Mouse (Mus musculus) CH12.LX (cell line): ENCODE measurements at regions not wholly inside any gene's neighbourhood (a gene's known extent, or its start where the extent isn't known, plus 50 kb on each side); places are given as distances from the start of the nearest gene placed in this dataset.

Experiments
- DNase-seq: peaks from one replicate; pipeline ENCODE4 v3.0.0-alpha.2; 2013; ENCODE audit errors: extremely low read depth
- H3K27ac ChIP-seq: 2 replicates; pipeline ENCODE4 v1.5.1; 2012; ENCODE audit warnings: low read depth, mild to moderate bottlenecking, control low read depth, moderate library complexity; ENCODE audit not compliant: insufficient read depth
- H3K27me3 ChIP-seq: replicated peaks from 2 replicates; pipeline ENCODE3; 2012; ENCODE audit warnings: inconsistent platforms
- H3K36me3 ChIP-seq, 2 experiments: replicated peaks in 1 of 2; 2 replicates each; pipeline versions ENCODE3 to v1.6.1; 2012; ENCODE audit warnings: inconsistent platforms in 1 of 2, low read length in 1 of 2, mild to moderate bottlenecking in 1 of 2, mixed read lengths in 1 of 2, moderate library complexity in 1 of 2; ENCODE audit not compliant: control insufficient read depth in 1 of 2, insufficient read depth in 1 of 2
- H3K4me1 ChIP-seq, 2 experiments: 2 replicates each; pipeline ENCODE4 v1.6.1; 2012; ENCODE audit warnings: inconsistent platforms in 1 of 2, moderate library complexity in 1 of 2; ENCODE audit not compliant: insufficient read depth in 2 of 2, control insufficient read depth in 1 of 2
- H3K4me2 ChIP-seq: 2 replicates; pipeline ENCODE4 v1.6.1; 2012; ENCODE audit warnings: low read depth, mild to moderate bottlenecking, control low read depth; ENCODE audit not compliant: poor library complexity, insufficient read depth, severe bottlenecking
- H3K4me3 ChIP-seq, 3 experiments: fragments of 150-350 bp in 1 of 3; sonication (generic) in 1 of 3; replicated peaks in 1 of 3; 2 replicates each; pipeline versions ENCODE3 to v1.5.1; 2011 to 2012; ENCODE audit warnings: low read depth in 2 of 3, low read length in 2 of 3, mild to moderate bottlenecking in 2 of 3, moderate library complexity in 2 of 3, control low read depth in 1 of 3, improper control_type of control experiment in 1 of 3, inconsistent platforms in 1 of 3, mixed read lengths in 1 of 3; ENCODE audit not compliant: poor library complexity in 1 of 3
- H3K79me2 ChIP-seq: replicated peaks from 2 replicates; pipeline ENCODE4 v1.6.1; 2012; ENCODE audit warnings: mild to moderate bottlenecking, moderate library complexity; ENCODE audit not compliant: control insufficient read depth, poor library complexity, insufficient read depth, severe bottlenecking; ENCODE audit errors: extremely low read depth
- H3K9ac ChIP-seq: 2 replicates; pipeline ENCODE4 v1.6.1; 2012; ENCODE audit warnings: low read depth, mild to moderate bottlenecking, control low read depth, moderate library complexity; ENCODE audit not compliant: insufficient read depth
- H3K9me3 ChIP-seq: replicated peaks from 2 replicates; pipeline ENCODE3; 2012; ENCODE audit warnings: low read length, inconsistent platforms, mixed read lengths
- CHD1 ChIP-seq: IDR thresholded peaks from 2 replicates; pipeline ENCODE4 v1.6.1; 2012; ENCODE audit warnings: low read depth, low read length, improper control_type of control experiment, inconsistent platforms
- ELF1 ChIP-seq: IDR thresholded peaks from 2 replicates; pipeline ENCODE4 v1.6.1; 2014; ENCODE audit warnings: low read depth, mild to moderate bottlenecking, inconsistent platforms, low read length, improper control_type of control experiment
- IRF4 ChIP-seq: IDR thresholded peaks from 2 replicates; pipeline ENCODE4 v1.6.1; 2014; ENCODE audit warnings: low read depth, mild to moderate bottlenecking, inconsistent platforms, low read length, improper control_type of control experiment
- JUN ChIP-seq: IDR thresholded peaks from 2 replicates; pipeline ENCODE4 v1.6.1; 2011; ENCODE audit warnings: low read depth, mild to moderate bottlenecking, low read length, improper control_type of control experiment, moderate library complexity; ENCODE audit not compliant: insufficient read depth
- MAFK ChIP-seq: IDR thresholded peaks from 2 replicates; pipeline ENCODE4 v1.6.1; 2011; ENCODE audit warnings: low read length, improper control_type of control experiment; ENCODE audit not compliant: insufficient replicate concordance
- MYC ChIP-seq: IDR thresholded peaks from 2 replicates; pipeline ENCODE4 v1.6.1; 2011; ENCODE audit warnings: low read depth, mild to moderate bottlenecking, improper control_type of control experiment, low read length
- NELFE ChIP-seq: IDR thresholded peaks from 2 replicates; pipeline ENCODE4 v1.6.1; 2011; ENCODE audit warnings: low read depth, low read length, improper control_type of control experiment
- PAX5 ChIP-seq: IDR thresholded peaks from 2 replicates; pipeline ENCODE4 v1.6.1; 2012; ENCODE audit warnings: low read length, inconsistent platforms, mixed read lengths
- POLR2A ChIP-seq: IDR thresholded peaks from 2 replicates; pipeline ENCODE4 v1.6.1; 2011; ENCODE audit warnings: low read depth, mild to moderate bottlenecking, improper control_type of control experiment, low read length
- POLR2AphosphoS2 ChIP-seq: IDR thresholded peaks from 2 replicates; pipeline ENCODE4 v1.6.1; 2011; ENCODE audit warnings: low read depth, low read length, improper control_type of control experiment
- RAD21 ChIP-seq: IDR thresholded peaks from 2 replicates; pipeline ENCODE4 v1.6.1; 2011; ENCODE audit warnings: low read depth, mild to moderate bottlenecking, low read length, improper control_type of control experiment, moderate library complexity
- SMC3 ChIP-seq: IDR thresholded peaks from 2 replicates; pipeline ENCODE4 v1.6.1; 2011; ENCODE audit warnings: low read depth, low read length, improper control_type of control experiment
- TBP ChIP-seq: conservative IDR thresholded peaks from 2 replicates; pipeline ENCODE4 v1.6.1; 2011; ENCODE audit warnings: low read depth, low read length, improper control_type of control experiment
- TCF12 ChIP-seq: IDR thresholded peaks from 2 replicates; pipeline ENCODE4 v1.6.1; 2014; ENCODE audit warnings: low read depth, mild to moderate bottlenecking, inconsistent platforms, low read length, improper control_type of control experiment
- UBTF ChIP-seq: IDR thresholded peaks from 2 replicates; pipeline ENCODE4 v1.6.1; 2012; ENCODE audit warnings: low read depth, mild to moderate bottlenecking, inconsistent platforms, low read length, improper control_type of control experiment, moderate library complexity
- USF1 ChIP-seq: IDR thresholded peaks from 2 replicates; pipeline ENCODE4 v1.6.1; 2014; ENCODE audit warnings: low read depth, mild to moderate bottlenecking, inconsistent platforms, low read length, improper control_type of control experiment
- ZKSCAN1 ChIP-seq: IDR thresholded peaks from 2 replicates; pipeline ENCODE4 v1.6.1; 2012; ENCODE audit warnings: low read depth, inconsistent platforms, low read length, improper control_type of control experiment, borderline replicate concordance
- dilution Hi-C: fragments of 300-500 bp; cut with MboI; formaldehyde crosslinking; loops from 2 replicates; pipeline ENCODE4 v1.14.3; 2020; ENCODE audit warnings: low sequenced_read_pairs; ENCODE audit not compliant: extremely low pct_unique_long_range_greater_than_20kb, extremely low pct_ligation_motif_present
- in situ Hi-C: fragments of 300-500 bp; cut with MboI; formaldehyde crosslinking; loops from 3 replicates; pipeline ENCODE4 v1.14.3; 2019; ENCODE audit warnings: low sequenced_read_pairs, low pct_ligation_motif_present, low pct_unique_long_range_greater_than_20kb, mixed read lengths

DNA sequence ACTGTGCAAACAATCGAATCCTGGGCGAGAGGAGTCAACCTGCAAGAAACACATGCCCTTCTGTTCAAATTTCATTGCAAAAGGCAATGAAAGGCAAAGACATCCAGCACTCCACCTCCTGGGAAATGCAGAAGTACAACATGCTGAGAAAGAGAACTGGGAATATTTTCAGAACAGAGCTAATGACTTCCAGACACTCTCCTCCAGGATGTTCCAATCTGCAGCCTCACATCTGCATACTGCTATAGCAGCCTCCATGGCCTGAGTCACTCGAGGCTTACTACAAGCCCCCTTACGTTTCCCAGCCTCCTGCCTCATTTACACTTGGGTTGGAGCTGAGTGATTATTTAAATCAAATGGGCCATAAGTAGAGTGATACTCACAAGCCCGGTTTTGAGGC, 58.9 kb upstream of the Dcbld2 start:
- no peaks in the 10 kb centered on the region for H3K79me2 ChIP-seq
- H3K4me3 ChIP-seq, result no peak overlapping the region
- no peak overlapping the region for H3K9ac ChIP-seq
- TF ChIP-seq NELFE (no peak), POLR2A (no peak), IRF4 (no peak), MAFK (no peak), TBP (no peak), CHD1 (no peak), RAD21 (no peak), JUN (no peak)
- no peaks in the 10 kb centered on the region for H3K27me3 ChIP-seq
- no peaks in the 10 kb centered on the region for H3K36me3 ChIP-seq
- no peak overlapping the region for H3K4me2 ChIP-seq
- dilution Hi-C loops, result no loop called here
- in situ Hi-C loops, result no loop called here
- H3K27ac ChIP-seq, result no peak overlapping the region
- no peaks in the 10 kb centered on the region for H3K4me1 ChIP-seq
- no peaks in the 10 kb centered on the region for H3K9me3 ChIP-seq
- DNase-seq, result no peak

DNA sequence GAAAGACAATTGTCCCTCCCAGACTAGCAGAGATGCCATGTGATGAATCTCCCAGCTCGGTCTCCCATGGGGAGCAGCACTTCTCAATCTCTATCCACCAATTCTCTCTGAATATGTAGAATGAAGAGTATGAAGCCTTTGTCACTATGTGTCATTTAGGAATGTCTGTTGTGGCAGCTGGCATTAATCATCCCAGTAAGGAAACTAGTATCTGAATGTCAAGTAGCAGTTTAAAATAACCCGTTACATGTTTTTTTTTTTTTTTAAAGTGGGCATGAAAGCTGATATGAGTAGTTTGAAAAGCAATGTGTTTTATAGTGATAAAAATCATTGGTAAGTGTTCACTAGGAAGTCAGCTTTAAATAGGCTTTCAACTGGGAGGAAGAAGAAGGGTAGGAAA, 58.4 kb upstream of the Dcbld2 start:
- Histone ChIP-seq H3K4me3 (no peak overlapping the region), H3K4me2 (no peak overlapping the region), H3K79me2 (no peaks in the 10 kb centered on the region), H3K9me3 (no peaks in the 10 kb centered on the region), H3K27ac (no peak overlapping the region), H3K27me3 (no peaks in the 10 kb centered on the region), H3K9ac (no peak overlapping the region), H3K36me3 (no peaks in the 10 kb centered on the region), H3K4me1 (no peaks in the 10 kb centered on the region)
- TF ChIP-seq TCF12 (no peak), UBTF (no peak), ELF1 (no peak), SMC3 (no peak), USF1 (no peak), ZKSCAN1 (no peak), MAFK (no peak)
- dilution Hi-C loops (no loop called here), in situ Hi-C loops (no loop called here)
- DNase-seq, result no peak

DNA sequence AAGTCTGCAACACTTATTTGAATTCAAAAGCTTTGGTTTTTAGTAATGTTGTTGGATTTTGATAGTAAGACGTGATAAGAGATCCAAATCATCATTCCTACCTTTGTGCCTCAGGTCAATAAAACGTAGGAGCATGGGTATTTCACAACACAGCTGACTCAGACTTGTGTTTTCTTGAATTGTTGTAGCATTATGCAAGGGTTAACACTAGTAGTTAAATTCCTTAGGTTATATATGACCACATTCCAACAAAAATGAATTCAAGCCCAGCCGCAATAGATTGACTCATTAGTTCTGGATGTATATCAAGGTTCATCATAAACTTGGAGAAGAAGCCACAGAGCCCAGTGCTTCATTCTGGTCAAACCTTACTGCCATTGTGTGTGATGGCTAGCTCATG, 56.1 kb upstream of the Dcbld2 start:
- dilution Hi-C loops, result no loop called here

More for the DNA sequence above, 56.1 kb upstream of the Dcbld2 start:
- H3K4me2 ChIP-seq, result no peak overlapping the region
- TF ChIP-seq CHD1 (no peak), MYC (no peak), POLR2AphosphoS2 (no peak), NELFE (no peak), MAFK (no peak), TBP (no peak), UBTF (no peak), PAX5 (no peak), ZKSCAN1 (no peak)
- H3K79me2 ChIP-seq, result no peaks in the 10 kb centered on the region
- no peak for DNase-seq
- H3K27ac ChIP-seq, result no peak overlapping the region
- in situ Hi-C loops, result no loop called here
- no peaks in the 10 kb centered on the region for H3K9me3 ChIP-seq
- no peaks in the 10 kb centered on the region for H3K27me3 ChIP-seq
- no peak overlapping the region for H3K4me3 ChIP-seq
- H3K4me1 ChIP-seq, result 0 out of 4 replicates have a peak, but pooled peaks cover 0 to 2% of the 10 kb centered on the region in 2 experiments
- no peaks in the 10 kb centered on the region for H3K36me3 ChIP-seq
- H3K9ac ChIP-seq, result no peak overlapping the region
